Mouse (Mus musculus): ENCODE data around the gene Ankrd49. TPM values are rescaled to one million over a fixed set of nuclear protein-coding genes. Genes with fewer than 3 reads are reported as not detected.

Ankrd49 gene
- 10 to 100 TPM; 11.3 to 12.7 TPM for total RNA-seq (2021)

GRCm38 (mm10) chr9:14784039-14785002 is at the start of gene Ankrd49, which contains the start of gene Mre11a:
Gene Ankrd49 (minus strand): TSS chr9:14784856.
Gene Mre11a (plus strand): TSS chr9:14784654.
- DNase-seq = peak; percentile 93

DNA sequence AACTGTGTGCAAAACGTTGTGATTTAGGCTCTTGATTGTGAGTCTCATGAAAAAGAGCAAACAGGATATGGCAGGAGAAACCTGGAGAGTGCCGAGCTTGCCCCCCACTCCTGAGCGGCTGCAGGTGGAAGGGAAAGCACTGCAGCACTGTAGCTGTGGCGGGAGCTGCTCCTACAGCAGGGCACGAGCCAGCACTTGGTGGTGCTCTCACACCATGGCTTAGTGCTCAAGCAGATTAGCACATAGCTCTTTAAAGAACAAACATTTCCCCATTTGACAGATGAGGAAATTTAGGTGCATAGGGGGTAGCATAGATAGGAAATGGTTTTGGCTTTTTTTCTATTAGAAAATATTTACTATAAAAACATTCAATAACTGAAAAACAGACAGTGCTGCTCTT is 47.4 kb upstream of the Ankrd49 start:
- no peak for DNase-seq

DNA sequence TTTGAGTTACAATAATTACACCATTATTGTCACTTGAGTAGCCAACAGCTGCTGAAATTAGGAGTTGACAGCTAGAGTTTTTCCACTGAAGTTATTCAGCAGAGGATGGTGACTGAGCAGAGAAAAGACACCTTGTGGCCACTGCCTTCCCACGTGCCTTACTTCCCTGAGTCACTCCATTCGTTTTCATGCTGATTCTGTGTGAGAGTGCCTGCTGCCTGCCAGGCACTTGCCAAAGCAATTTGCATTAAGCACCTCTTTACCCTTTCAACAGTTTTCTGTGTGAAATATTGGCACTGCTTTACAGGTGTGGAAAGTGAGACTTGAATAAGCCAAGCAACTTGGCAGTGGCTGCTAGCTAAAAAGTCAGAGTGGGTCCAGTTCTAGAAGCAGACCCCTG is 43.2 kb upstream of the Ankrd49 start:
- DNase-seq = no peak

GRCm38 (mm10) chr9:14824840-14825239 is 40.2 kb upstream of the Ankrd49 start:
- no peak for DNase-seq

DNA sequence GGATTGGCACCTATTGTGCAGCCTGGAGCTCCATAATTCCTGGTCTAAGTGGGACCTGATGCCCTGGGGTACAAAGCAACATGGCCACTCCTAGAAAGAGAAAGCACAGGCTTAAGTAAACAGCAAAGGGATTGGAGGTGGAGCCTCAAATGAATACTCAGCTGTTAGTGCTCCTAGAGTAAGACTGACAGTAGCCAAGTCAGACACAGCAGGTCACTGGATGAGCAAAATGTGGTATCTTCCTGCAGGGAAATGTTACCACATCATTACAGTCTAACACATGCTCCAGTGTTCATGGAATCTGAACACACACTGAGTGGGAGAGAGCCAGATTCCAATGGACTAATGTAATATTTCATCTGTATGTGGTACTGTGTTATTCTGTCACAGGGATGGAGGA is 36.7 kb upstream of the Ankrd49 start:
- no peak for DNase-seq

- DNase-seq = no peak
Measured at GRCm38 (mm10) chr9:14810111-14810510, 25.5 kb upstream of the Ankrd49 start.

- DNase-seq = no peak
Measured at GRCm38 (mm10) chr9:14806786-14807185, 22.1 kb upstream of the Ankrd49 start.

DNA sequence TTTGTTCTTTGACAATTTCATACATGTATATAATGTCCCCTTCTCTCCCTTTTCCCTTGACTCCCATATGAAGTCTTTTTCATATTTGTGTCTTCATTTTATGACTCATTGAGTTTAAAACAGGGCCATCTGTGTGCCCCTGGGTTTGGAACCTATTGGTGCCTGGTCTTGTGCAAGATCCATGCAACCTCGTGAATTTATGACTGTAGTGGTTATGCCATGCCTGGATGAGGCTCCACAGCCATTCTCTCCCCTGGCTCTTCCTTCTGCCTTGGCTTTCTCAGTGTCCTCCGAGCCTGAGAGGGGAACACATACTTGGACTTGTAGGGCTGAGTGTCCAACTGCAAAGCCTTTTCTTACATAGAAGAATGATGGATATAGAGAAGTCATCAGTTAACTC is 21.1 kb upstream of the Ankrd49 start:
- no peak for DNase-seq

GRCm38 (mm10) chr9:14787356-14787755 is 2.7 kb upstream of the Ankrd49 start:
- no peak for DNase-seq

DNA sequence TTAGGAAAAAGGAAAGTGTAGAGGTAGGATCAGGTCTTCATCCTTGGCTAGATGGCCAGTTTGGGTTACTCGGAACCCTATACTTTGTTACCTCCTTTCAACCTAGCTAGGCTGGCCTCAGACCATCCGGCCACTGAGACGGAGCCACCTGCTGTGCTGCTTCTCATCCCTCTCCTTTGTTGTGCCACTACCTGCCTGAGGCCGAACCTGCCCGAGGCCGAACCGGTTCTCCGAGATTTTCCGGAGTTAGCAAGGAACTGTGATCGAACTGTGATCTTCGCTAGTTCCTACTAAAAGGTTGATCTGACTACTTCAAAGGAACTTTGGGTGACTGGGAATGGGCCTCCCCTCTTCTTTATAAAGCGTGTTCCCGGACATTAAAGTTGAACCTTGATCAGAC is 6.3 kb downstream of the Ankrd49 start:
- DNase-seq = no peak

DNA sequence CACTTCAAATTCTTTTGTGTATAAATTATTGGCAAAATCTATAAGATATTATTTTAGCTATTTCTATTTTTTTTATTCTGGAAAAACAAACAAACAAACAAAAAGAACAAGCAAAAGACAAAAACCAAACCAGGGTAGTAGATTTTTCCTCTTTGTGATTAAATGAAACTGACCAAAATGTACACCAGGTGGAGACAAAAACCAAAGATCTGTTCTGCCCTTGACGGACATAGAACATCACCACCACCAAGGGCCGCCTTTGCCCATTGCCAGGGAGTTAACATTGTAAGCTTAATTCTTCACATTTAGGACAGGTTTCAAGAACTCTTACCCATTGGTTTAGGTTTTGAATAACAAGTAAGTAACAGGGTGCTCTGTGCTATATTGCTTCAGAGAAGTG is 10.8 kb downstream of the Ankrd49 start:
- DNase-seq = no peak

DNA sequence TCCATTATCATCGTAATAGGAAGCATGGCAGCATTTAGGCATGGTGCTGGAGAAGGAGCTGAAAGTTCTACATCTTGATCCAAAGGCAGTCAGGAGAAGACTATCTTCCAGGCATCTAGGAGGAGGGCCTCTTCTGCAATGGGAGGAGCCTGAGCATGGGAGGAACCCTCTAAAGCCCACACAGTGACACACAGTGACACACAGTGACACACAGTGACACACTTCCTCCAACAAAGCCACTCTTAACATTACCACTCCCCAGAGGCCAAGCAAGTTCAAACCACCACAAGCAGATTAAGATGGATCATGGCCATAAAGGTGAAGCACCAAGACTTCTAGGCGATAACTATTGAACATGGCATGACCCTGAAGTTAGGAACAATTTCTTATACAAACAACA is 12.6 kb downstream of the Ankrd49 start:
- no peak for DNase-seq

DNA sequence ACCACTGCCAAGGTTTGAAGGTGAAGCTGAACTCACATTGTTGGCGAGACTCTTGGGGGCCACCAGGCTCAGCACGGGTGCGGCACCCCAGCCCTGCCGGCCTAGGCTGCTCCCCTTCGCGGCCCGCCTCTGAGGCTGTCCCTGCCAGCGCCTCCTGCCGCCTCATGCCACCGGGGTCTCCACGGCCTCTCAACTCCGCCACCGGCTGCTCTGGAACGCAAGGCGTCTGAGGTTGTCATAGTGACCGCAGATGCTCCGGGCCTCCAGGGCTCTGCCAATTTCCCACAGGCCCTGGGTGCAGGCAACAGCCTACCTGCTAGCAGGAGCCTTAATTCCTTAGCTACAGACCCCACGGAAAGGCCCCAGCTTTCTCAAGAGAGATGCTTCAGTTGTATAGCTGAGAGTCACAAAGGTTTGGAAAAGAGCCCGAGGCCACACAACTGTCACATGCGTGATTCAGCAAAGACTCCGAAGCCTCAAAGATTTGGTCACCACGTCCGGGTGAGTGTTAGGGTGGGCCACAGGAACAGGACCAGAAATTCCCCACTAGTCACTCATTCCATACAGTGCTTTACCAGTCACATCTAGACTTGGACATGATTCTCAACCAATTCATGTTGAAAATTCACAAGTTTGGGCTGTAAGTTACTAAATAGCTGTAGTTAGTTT is 13.7 kb downstream of the Ankrd49 start, which contains the start of gene 1700012B09Rik:
TSS of gene 1700012B09Rik (minus strand) at position 228 of the 669 bp plus-strand sequence.
- DNase-seq = no peak

- DNase-seq = no peak
Measured at GRCm38 (mm10) chr9:14769811-14770210, 14.8 kb downstream of the Ankrd49 start.

- peak; percentile 60 for DNase-seq
Measured at GRCm38 (mm10) chr9:14764765-14765164, 19.9 kb downstream of the Ankrd49 start.

DNA sequence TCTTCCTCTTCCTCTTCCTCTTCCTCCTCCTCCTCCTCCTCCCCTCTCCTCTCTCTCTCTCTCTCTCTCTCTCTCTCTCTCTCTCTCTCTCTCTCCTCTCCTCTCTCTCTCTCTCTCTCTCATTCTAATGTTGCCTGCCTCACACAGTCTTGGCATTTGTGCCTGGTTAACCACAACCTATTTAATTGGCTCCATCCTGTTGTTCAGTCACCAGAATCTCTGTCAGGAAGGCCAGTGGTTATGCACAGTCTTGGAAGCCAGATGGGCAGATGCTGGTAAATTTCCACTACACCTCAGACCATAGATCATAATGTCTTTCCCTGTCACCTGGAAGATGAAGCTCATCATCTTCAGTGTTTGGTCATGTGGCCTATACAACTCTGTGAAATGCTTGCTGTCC is 25.4 kb downstream of the Ankrd49 start:
- DNase-seq = no peak

- no peak for DNase-seq
Measured at GRCm38 (mm10) chr9:14758590-14758989, 26.1 kb downstream of the Ankrd49 start.

DNA sequence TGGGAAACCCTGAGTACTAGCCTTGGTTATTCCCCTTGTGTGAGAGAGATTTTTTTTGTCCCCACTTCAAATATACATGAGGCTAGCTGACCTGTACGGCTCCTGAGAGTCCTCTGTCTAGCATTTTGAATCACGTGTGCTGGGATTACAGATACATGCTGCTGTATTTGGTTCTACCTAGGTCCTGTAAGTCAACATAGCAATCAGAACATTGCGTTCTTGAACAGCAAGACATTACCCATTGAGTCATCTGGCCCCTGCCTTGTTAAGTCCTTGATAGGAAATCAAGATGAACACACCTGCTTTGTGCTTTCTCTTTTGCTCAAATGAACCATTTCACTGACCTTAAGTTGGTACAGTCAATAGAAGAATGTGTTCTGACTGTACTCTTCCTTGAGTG is 30.2 kb downstream of the Ankrd49 start:
- no peak for DNase-seq

DNA sequence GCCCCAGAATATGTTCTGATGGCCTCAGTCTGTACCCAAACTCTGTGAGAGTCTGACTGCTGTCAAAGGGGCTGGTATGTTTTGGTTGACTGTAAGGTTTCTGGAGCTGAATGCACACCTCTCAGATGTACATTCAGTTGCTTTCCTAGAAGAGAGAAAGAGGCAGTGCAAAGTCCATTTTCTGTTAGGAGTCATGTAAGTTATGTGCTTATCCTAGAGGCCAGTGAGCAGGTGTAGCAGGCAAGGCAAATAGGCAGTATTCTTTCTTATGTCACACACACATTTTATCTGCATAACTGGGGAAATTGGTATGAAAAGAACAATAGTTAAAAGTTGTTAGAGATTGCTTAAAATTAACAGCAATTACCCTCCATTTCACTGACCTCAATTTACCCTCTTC is 30.7 kb downstream of the Ankrd49 start:
- no peak for DNase-seq

GRCm38 (mm10) chr9:14752001-14752522 is 32.6 kb downstream of the Ankrd49 start, which contains the start of gene Fut4:
Gene Fut4 (minus strand): TSS chr9:14752393.
- DNase-seq = peak; percentile 64

DNA sequence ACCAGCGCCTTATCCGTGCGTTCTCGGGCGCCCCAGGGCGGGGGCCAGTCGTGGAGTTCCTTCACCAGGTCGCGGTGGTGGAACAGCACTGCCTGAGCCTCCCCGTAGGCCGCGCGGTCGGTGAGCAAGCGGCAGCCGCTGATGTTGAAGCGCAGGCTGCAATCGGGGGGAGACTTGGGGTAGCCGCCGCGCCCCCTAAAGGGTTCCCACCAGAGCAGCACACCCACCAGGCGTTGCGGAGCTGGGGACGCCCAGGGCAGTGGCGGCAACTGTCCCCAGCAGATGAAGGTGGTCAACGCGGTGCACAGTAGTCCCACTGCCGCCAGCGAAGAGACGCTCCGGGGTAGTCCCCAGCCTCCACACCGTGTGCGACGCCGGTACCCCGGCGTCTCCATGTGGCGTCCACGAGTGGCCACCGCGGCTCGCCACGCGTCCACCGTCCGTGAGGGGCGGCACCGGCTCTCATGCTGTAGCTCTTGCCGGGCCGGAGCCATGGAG is 33.1 kb downstream of the Ankrd49 start:
- peak; percentile 27 for DNase-seq

DNA sequence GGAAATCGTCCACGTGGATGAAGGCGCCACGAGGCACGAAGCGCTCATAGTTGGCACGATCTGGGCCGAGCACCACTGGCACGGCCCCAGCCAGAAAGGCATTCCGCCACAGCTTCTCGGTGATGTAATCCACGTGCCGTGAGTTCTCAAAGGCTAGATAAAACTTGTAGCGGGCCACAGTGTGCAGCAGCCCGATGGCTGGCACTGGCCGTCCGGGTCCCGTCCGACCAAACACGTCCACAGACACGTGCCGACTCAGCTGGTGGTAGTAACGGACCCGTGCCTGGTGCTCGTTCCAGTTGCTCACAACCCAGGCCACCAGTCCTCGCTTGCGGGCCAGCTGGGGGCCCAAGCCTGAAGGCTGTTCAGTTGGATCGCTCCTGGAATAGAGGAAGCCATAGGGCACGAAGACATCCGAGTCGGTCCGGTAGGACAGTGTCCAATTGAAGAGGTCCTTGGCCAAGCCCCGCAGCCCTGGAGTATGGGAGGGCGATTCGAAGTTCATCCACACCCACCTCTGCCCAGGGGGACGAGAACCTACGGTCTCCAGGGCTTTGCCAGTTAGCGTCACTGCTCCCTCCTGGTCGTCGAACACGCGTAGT is 33.7 kb downstream of the Ankrd49 start:
- DNase-seq = peak; percentile 28

All from heart, postnatal 4 days (tissue).